Mouse (Mus musculus): ENCODE measurements at regions not wholly inside any gene's neighbourhood (a gene's known extent, or its start where the extent isn't known, plus 50 kb on each side); places are given as distances from the start of the nearest gene placed in this dataset.

GRCm38 (mm10) chr9:69686766-69687165 lies 74.0 kb downstream of the Foxb1 start:
- no peaks in the 10 kb centered on the region; the same call in 1 of the 2 replicates for H3K4me1 ChIP-seq (ENCODE audit: control insufficient read depth, insufficient read depth, low read length)
- TF ChIP-seq POLR2A (IDR thresholded peaks at IDR 0.05; ENCODE audit: control insufficient read depth, low read depth, low read length), result no peak
- no peak for TF ChIP-seq CTCF (IDR thresholded peaks at IDR 0.05; ENCODE audit: control insufficient read depth, insufficient read depth, insufficient replicate concordance, low read depth, low read length)
- no peaks in the 10 kb centered on the region for H3K36me3 ChIP-seq (ENCODE audit: control insufficient read depth, insufficient read depth, low read length)
- H3K4me3 ChIP-seq (ENCODE audit: control insufficient read depth, low read depth, low read length), result no peak overlapping the region
- no peak overlapping the region for H3K27ac ChIP-seq (ENCODE audit: control insufficient read depth, insufficient read depth, low read depth, low read length)
- no peaks in the 10 kb centered on the region for H3K27me3 ChIP-seq (ENCODE audit: control insufficient read depth, insufficient read depth, low read length)

- TF ChIP-seq CTCF (IDR thresholded peaks at IDR 0.05; ENCODE audit: control insufficient read depth, insufficient read depth, insufficient replicate concordance, low read depth, low read length) (no peak), POLR2A (IDR thresholded peaks at IDR 0.05; ENCODE audit: control insufficient read depth, low read depth, low read length) (no peak)
- Histone ChIP-seq H3K27me3 (ENCODE audit: control insufficient read depth, insufficient read depth, low read length) (no peaks in the 10 kb centered on the region), H3K4me3 (ENCODE audit: control insufficient read depth, low read depth, low read length) (no peak overlapping the region), H3K4me1 (ENCODE audit: control insufficient read depth, insufficient read depth, low read length) (no peaks in the 10 kb centered on the region; the same call in 1 of the 2 replicates), H3K36me3 (ENCODE audit: control insufficient read depth, insufficient read depth, low read length) (no peaks in the 10 kb centered on the region), H3K27ac (ENCODE audit: control insufficient read depth, insufficient read depth, low read depth, low read length) (no peak overlapping the region)
Observed at GRCm38 (mm10) chr9:69685630-69686029, 75.1 kb downstream of the Foxb1 start.

- H3K4me1 ChIP-seq (ENCODE audit: control insufficient read depth, insufficient read depth, low read length), result no peaks in the 10 kb centered on the region
- H3K27ac ChIP-seq (ENCODE audit: control insufficient read depth, insufficient read depth, low read depth, low read length), result no peak overlapping the region
- no peak overlapping the region for H3K4me3 ChIP-seq (ENCODE audit: control insufficient read depth, low read depth, low read length)
- H3K27me3 ChIP-seq (ENCODE audit: control insufficient read depth, insufficient read depth, low read length), result no peaks in the 10 kb centered on the region
- H3K36me3 ChIP-seq (ENCODE audit: control insufficient read depth, insufficient read depth, low read length), result no peaks in the 10 kb centered on the region
- TF ChIP-seq CTCF (IDR thresholded peaks at IDR 0.05; ENCODE audit: control insufficient read depth, insufficient read depth, insufficient replicate concordance, low read depth, low read length) (no peak), POLR2A (IDR thresholded peaks at IDR 0.05; ENCODE audit: control insufficient read depth, low read depth, low read length) (no peak)
Observed at GRCm38 (mm10) chr9:69681372-69682213, 79.1 kb downstream of the Foxb1 start.

GRCm38 (mm10) chr9:69678634-69679033 lies 82.1 kb downstream of the Foxb1 start:
- no peaks in the 10 kb centered on the region for H3K4me1 ChIP-seq (ENCODE audit: control insufficient read depth, insufficient read depth, low read length)
- no peak overlapping the region for H3K4me3 ChIP-seq (ENCODE audit: control insufficient read depth, low read depth, low read length)
- no peak overlapping the region for H3K27ac ChIP-seq (ENCODE audit: control insufficient read depth, insufficient read depth, low read depth, low read length)
- no peaks in the 10 kb centered on the region for H3K27me3 ChIP-seq (ENCODE audit: control insufficient read depth, insufficient read depth, low read length)
- no peak for TF ChIP-seq POLR2A (IDR thresholded peaks at IDR 0.05; ENCODE audit: control insufficient read depth, low read depth, low read length)
- no peak for TF ChIP-seq CTCF (IDR thresholded peaks at IDR 0.05; ENCODE audit: control insufficient read depth, insufficient read depth, insufficient replicate concordance, low read depth, low read length)
- H3K36me3 ChIP-seq (ENCODE audit: control insufficient read depth, insufficient read depth, low read length), result no peaks in the 10 kb centered on the region

- H3K4me3 ChIP-seq (ENCODE audit: control insufficient read depth, low read depth, low read length), result no peak overlapping the region
- TF ChIP-seq POLR2A (IDR thresholded peaks at IDR 0.05; ENCODE audit: control insufficient read depth, low read depth, low read length), result no peak
Observed at GRCm38 (mm10) chr9:69673463-69674105, 87.2 kb downstream of the Foxb1 start.

DNA sequence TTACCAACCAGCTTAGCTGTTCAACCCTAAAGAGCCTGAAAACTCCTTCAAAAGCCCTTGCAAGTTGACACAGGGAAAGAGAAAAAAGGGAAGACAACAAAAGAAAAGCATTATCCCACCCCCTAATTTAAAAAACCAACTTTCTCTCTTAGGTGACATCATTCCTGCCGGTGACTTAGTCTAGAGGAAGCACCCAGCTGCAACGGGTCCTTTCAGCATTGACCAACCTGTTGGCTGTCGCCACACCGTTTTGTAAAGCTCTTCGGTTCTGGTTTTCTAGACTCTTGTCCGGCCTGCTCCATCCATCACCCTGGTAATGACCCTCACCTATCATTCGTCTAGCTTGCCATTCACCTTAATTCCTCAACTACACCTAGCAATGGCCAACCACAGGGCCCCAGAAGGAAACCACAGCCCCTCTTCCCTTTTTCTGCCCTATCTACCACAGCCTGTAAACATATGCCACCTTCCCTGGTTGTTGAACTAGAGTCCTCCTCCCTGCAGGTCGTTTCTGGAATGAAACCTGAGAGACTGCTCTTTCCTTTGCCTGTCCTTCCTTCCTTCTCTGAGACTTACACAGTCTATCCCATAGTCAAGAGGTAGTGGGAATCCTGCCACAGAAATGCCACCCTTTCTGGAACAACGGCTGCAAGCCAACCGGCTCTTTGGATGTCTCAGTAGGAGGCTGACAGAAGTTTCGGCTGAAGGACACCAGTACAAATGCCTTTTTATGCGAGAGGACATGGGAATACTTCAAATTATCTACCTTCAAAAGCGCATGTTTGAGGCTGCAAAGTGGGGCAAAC lies 87.9 kb downstream of the Foxb1 start:
- Histone ChIP-seq H3K27ac (ENCODE audit: control insufficient read depth, insufficient read depth, low read depth, low read length) (no peak overlapping the region), H3K27me3 (ENCODE audit: control insufficient read depth, insufficient read depth, low read length) (no peaks in the 10 kb centered on the region), H3K4me3 (ENCODE audit: control insufficient read depth, low read depth, low read length) (no peak overlapping the region), H3K36me3 (ENCODE audit: control insufficient read depth, insufficient read depth, low read length) (no peaks in the 10 kb centered on the region), H3K4me1 (ENCODE audit: control insufficient read depth, insufficient read depth, low read length) (peaks cover 5% of the 10 kb centered on the region)
- TF ChIP-seq POLR2A (IDR thresholded peaks at IDR 0.05; ENCODE audit: control insufficient read depth, low read depth, low read length), result no peak
- no peak for TF ChIP-seq CTCF (IDR thresholded peaks at IDR 0.05; ENCODE audit: control insufficient read depth, insufficient read depth, insufficient replicate concordance, low read depth, low read length)

More at GRCm38 (mm10) chr9:69673463-69674105, 87.2 kb downstream of the Foxb1 start:
- Histone ChIP-seq H3K4me1 (ENCODE audit: control insufficient read depth, insufficient read depth, low read length) (peaks cover 5% of the 10 kb centered on the region), H3K27me3 (ENCODE audit: control insufficient read depth, insufficient read depth, low read length) (no peaks in the 10 kb centered on the region), H3K36me3 (ENCODE audit: control insufficient read depth, insufficient read depth, low read length) (no peaks in the 10 kb centered on the region), H3K27ac (ENCODE audit: control insufficient read depth, insufficient read depth, low read depth, low read length) (no peak overlapping the region)

DNA sequence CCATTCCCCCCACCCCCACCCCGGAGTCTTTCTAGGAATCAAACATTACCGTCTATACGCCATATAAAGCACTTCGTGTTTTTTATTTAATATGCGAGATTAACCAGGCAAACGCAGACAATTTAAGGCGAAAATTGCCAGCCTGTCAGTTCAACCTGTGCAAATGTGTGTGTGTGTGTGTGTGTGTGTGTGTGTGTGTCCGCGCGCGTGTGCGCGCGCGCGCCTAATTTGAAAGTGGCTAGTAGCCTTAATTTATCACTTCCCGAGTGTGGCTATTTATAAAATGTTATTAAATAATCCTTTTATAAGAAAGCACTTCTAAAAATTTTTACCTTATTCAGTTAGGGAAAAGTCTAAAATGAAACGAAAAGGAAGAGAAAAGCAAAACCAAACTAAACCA lies 89.5 kb downstream of the Foxb1 start:
- H3K4me1 ChIP-seq (ENCODE audit: control insufficient read depth, insufficient read depth, low read length), result peaks cover 5% of the 10 kb centered on the region
- TF ChIP-seq CTCF (IDR thresholded peaks at IDR 0.05; ENCODE audit: control insufficient read depth, insufficient read depth, insufficient replicate concordance, low read depth, low read length), result no peak
- no peak for TF ChIP-seq POLR2A (IDR thresholded peaks at IDR 0.05; ENCODE audit: control insufficient read depth, low read depth, low read length)
- H3K27me3 ChIP-seq (ENCODE audit: control insufficient read depth, insufficient read depth, low read length), result no peaks in the 10 kb centered on the region
- H3K36me3 ChIP-seq (ENCODE audit: control insufficient read depth, insufficient read depth, low read length), result no peaks in the 10 kb centered on the region
- H3K4me3 ChIP-seq (ENCODE audit: control insufficient read depth, low read depth, low read length), result no peak overlapping the region
- H3K27ac ChIP-seq (ENCODE audit: control insufficient read depth, insufficient read depth, low read depth, low read length), result no peak overlapping the region
